Mouse (Mus musculus): ENCODE measurements around the gene Gm49601. TPM values are rescaled to one million over a fixed set of nuclear protein-coding genes. Genes with fewer than 3 reads are reported as not detected.

The Gm49601 gene
- polyA plus RNA-seq, 1 experiment from 2014 or later = not detected

- no peak overlapping the region for H3K9ac ChIP-seq (replicated peaks)
- H3K36me3 ChIP-seq (replicated peaks; ENCODE audit: insufficient read depth, low read length) = no peaks in the 10 kb centered on the region
- no peaks in the 10 kb centered on the region for H3K27me3 ChIP-seq (ENCODE audit: insufficient read depth, low read length)
- H3K27ac ChIP-seq (ENCODE audit: low read depth) = no peak overlapping the region
- ATAC-seq (no peak), DNase-seq (no peak)
- no peaks in the 10 kb centered on the region for H3K4me1 ChIP-seq (ENCODE audit: insufficient read depth)
- TF ChIP-seq CTCF (IDR thresholded peaks at IDR 0.05; ENCODE audit: low read depth) (peak; percentile 29; the same call in 1 of the 2 replicates), EP300 (IDR thresholded peaks at IDR 0.05; ENCODE audit: low read depth) (no peak)
- no peak overlapping the region for H3K4me2 ChIP-seq (ENCODE audit: low read depth, low read length)
- 64% methylated on average over 6 of the region's 6 CpGs for WGBS (ENCODE audit: insufficient replicate concordance)
- H3K9me3 ChIP-seq (ENCODE audit: low read length) = no peaks in the 10 kb centered on the region
- no peak overlapping the region for H3K4me3 ChIP-seq (ENCODE audit: low read depth, low read length)
Observed at GRCm38 (mm10) chr16:18653290-18654160, 27.3 kb upstream of the Gm49601 start.

- ATAC-seq (no peak), DNase-seq (no peak)
- Histone ChIP-seq H3K27ac (ENCODE audit: low read depth) (no peak overlapping the region), H3K4me2 (ENCODE audit: low read depth, low read length) (no peak overlapping the region), H3K9me3 (ENCODE audit: low read length) (0 out of 2 replicates have a peak, but pooled peaks cover 3% of the 10 kb centered on the region), H3K4me3 (ENCODE audit: low read depth, low read length) (no peak overlapping the region), H3K36me3 (replicated peaks; ENCODE audit: insufficient read depth, low read length) (no peaks in the 10 kb centered on the region), H3K27me3 (ENCODE audit: insufficient read depth, low read length) (no peaks in the 10 kb centered on the region), H3K4me1 (ENCODE audit: insufficient read depth) (no peaks in the 10 kb centered on the region), H3K9ac (replicated peaks) (no peak overlapping the region)
- TF ChIP-seq CTCF (IDR thresholded peaks at IDR 0.05; ENCODE audit: low read depth) (no peak), EP300 (IDR thresholded peaks at IDR 0.05; ENCODE audit: low read depth) (no peak)
- 41% methylated on average over 3 of the region's 3 CpGs for WGBS (ENCODE audit: insufficient replicate concordance)
Observed at GRCm38 (mm10) chr16:18649126-18649525, 22.9 kb upstream of the Gm49601 start.

DNA sequence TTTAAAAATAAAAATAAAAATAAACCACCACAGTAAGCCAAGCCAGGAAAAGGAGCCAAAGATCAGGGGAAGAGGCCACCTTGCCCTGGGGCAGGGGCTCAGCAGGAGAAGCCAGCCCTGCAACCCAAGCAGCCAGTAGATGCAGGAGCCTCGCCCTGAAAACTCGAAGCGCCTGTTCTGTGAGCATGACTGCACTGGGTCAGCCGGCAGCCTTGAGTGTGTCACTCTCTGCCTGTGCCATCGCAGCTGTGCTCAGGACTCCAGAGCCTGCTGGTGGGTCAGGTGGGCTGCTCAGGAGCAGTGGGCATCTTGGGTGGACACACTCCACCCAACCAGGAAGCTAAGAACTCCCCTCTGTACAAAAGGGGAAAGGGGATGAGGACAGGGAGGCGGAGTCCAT, 19.1 kb upstream of the Gm49601 start:
- no peak overlapping the region for H3K4me2 ChIP-seq (ENCODE audit: low read depth, low read length)
- 0 out of 2 replicates have a peak, but pooled peaks cover 3% of the 10 kb centered on the region for H3K9me3 ChIP-seq (ENCODE audit: low read length)
- no peak for TF ChIP-seq CTCF (IDR thresholded peaks at IDR 0.05; ENCODE audit: low read depth)
- no peak for TF ChIP-seq EP300 (IDR thresholded peaks at IDR 0.05; ENCODE audit: low read depth)
- H3K27me3 ChIP-seq (ENCODE audit: insufficient read depth, low read length) = no peaks in the 10 kb centered on the region
- H3K36me3 ChIP-seq (replicated peaks; ENCODE audit: insufficient read depth, low read length) = no peaks in the 10 kb centered on the region
- no peak overlapping the region for H3K9ac ChIP-seq (replicated peaks)
- no peak overlapping the region for H3K4me3 ChIP-seq (ENCODE audit: low read depth, low read length)
- no peak for ATAC-seq
- DNase-seq = no peak
- no peaks in the 10 kb centered on the region for H3K4me1 ChIP-seq (ENCODE audit: insufficient read depth)
- H3K27ac ChIP-seq (ENCODE audit: low read depth) = no peak overlapping the region
- WGBS (ENCODE audit: insufficient replicate concordance) = 76% methylated on average over 6 of the region's 6 CpGs

GRCm38 (mm10) chr16:18644485-18644884, 18.3 kb upstream of the Gm49601 start:
- Histone ChIP-seq H3K4me3 (ENCODE audit: low read depth, low read length) (no peak overlapping the region), H3K27me3 (ENCODE audit: insufficient read depth, low read length) (no peaks in the 10 kb centered on the region), H3K9ac (replicated peaks) (no peak overlapping the region), H3K27ac (ENCODE audit: low read depth) (no peak overlapping the region), H3K4me1 (ENCODE audit: insufficient read depth) (no peaks in the 10 kb centered on the region), H3K36me3 (replicated peaks; ENCODE audit: insufficient read depth, low read length) (no peaks in the 10 kb centered on the region), H3K4me2 (ENCODE audit: low read depth, low read length) (no peak overlapping the region), H3K9me3 (ENCODE audit: low read length) (0 out of 2 replicates have a peak, but pooled peaks cover 3% of the 10 kb centered on the region)
- TF ChIP-seq CTCF (IDR thresholded peaks at IDR 0.05; ENCODE audit: low read depth) (no peak), EP300 (IDR thresholded peaks at IDR 0.05; ENCODE audit: low read depth) (no peak)
- ATAC-seq (no peak), DNase-seq (no peak)
- WGBS (ENCODE audit: insufficient replicate concordance) = 72% methylated on average over 4 of the region's 4 CpGs

DNA sequence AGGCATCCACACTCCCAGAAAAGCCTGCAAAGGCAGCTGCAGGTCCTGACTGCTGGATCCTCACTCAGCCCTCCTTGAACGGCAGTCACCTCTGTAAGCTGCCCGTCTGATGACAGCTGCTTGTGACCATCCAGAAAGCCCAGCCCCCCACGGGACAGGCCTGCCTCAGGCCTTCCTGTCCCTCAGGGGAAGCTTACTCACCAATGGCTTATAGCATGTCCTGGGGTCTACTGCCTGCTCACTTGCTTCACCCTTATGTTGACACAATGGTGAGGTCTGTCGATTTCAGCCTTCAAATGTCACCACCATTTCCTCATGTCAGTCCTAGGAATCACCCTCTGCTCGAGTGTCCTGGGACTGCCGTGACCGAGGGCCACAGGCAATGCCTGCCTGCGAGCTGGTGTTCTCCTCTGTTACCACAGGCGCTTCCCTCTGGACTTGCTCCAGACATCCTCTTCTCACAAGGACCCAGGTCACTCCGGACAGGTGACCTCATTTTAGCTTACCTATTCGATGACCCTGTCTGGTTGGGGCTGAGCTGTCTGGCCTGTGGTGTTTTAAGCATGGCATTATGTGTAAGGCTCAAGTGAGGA, 17.3 kb upstream of the Gm49601 start:
- DNase-seq = no peak
- H3K9ac ChIP-seq (replicated peaks) = no peak overlapping the region
- no peak overlapping the region for H3K27ac ChIP-seq (ENCODE audit: low read depth)
- no peak overlapping the region for H3K4me3 ChIP-seq (ENCODE audit: low read depth, low read length)
- H3K27me3 ChIP-seq (ENCODE audit: insufficient read depth, low read length) = no peaks in the 10 kb centered on the region
- WGBS (ENCODE audit: insufficient replicate concordance) = 56% methylated on average over 11 of the region's 11 CpGs
- TF ChIP-seq CTCF (IDR thresholded peaks at IDR 0.05; ENCODE audit: low read depth) (no peak), EP300 (IDR thresholded peaks at IDR 0.05; ENCODE audit: low read depth) (no peak)
- no peak overlapping the region for H3K4me2 ChIP-seq (ENCODE audit: low read depth, low read length)
- ATAC-seq = no peak
- H3K9me3 ChIP-seq (ENCODE audit: low read length) = 0 out of 2 replicates have a peak, but pooled peaks cover 3% of the 10 kb centered on the region
- no peaks in the 10 kb centered on the region for H3K4me1 ChIP-seq (ENCODE audit: insufficient read depth)
- no peaks in the 10 kb centered on the region for H3K36me3 ChIP-seq (replicated peaks; ENCODE audit: insufficient read depth, low read length)

- no peak for ATAC-seq
- no peak overlapping the region for H3K4me2 ChIP-seq (ENCODE audit: low read depth, low read length)
- TF ChIP-seq CTCF (IDR thresholded peaks at IDR 0.05; ENCODE audit: low read depth) (no peak), EP300 (IDR thresholded peaks at IDR 0.05; ENCODE audit: low read depth) (no peak)
- H3K36me3 ChIP-seq (replicated peaks; ENCODE audit: insufficient read depth, low read length) = no peaks in the 10 kb centered on the region
- H3K9me3 ChIP-seq (ENCODE audit: low read length) = no peaks in the 10 kb centered on the region
- H3K4me3 ChIP-seq (ENCODE audit: low read depth, low read length) = no peak overlapping the region
- H3K4me1 ChIP-seq (ENCODE audit: insufficient read depth) = no peaks in the 10 kb centered on the region
- DNase-seq = no peak
- WGBS (ENCODE audit: insufficient replicate concordance) = 72% methylated on average over 4 of the region's 4 CpGs
- no peaks in the 10 kb centered on the region for H3K27me3 ChIP-seq (ENCODE audit: insufficient read depth, low read length)
- H3K9ac ChIP-seq (replicated peaks) = no peak overlapping the region
- H3K27ac ChIP-seq (ENCODE audit: low read depth) = no peak overlapping the region
Observed at GRCm38 (mm10) chr16:18642897-18643296, 16.7 kb upstream of the Gm49601 start.

Measured in liver, postnatal 0 days (tissue).